In genomic region chr14:28155706-28156105, GRCm38 (mm10) we compare ENCODE assay signal across 12 mouse cellular contexts.
DNase-seq lines count a peak whose midpoint lies in the region; ATAC-seq and TF ChIP-seq lines count a peak whose summit lies in the region.
"Had no signal": no experiment of that assay in that cellular context is flagged by ENCODE, and none has a peak within 500 bp of the region (broad histone marks: within the 10 kb centered on the region; RNA-seq: fewer than 3 reads in every experiment).

No protein-coding gene starts in this region.

- H3K4me3 ChIP-seq in forebrain, postnatal 0 days (ENCODE audit: low read depth, low read length) = no peak overlapping the region
- no peak overlapping the region for H3K4me3 ChIP-seq in forebrain, embryonic 12.5 days (replicated peaks)
- H3K4me3 ChIP-seq in lung, postnatal 0 days (ENCODE audit: low read depth, low read length) = no peak overlapping the region
- H3K4me3 ChIP-seq: embryonic facial prominence, embryonic 12.5 days had no signal

- H3K9me3 ChIP-seq in forebrain, postnatal 0 days (ENCODE audit: low read length) = no peaks in the 10 kb centered on the region
- H3K9me3 ChIP-seq in forebrain, embryonic 12.5 days = no peaks in the 10 kb centered on the region
- H3K9me3 ChIP-seq in lung, postnatal 0 days (ENCODE audit: low read length) = no peaks in the 10 kb centered on the region
- H3K9me3 ChIP-seq: embryonic facial prominence, embryonic 12.5 days had no signal

- H3K4me1 ChIP-seq in forebrain, postnatal 0 days (ENCODE audit: insufficient read depth) = no peaks in the 10 kb centered on the region
- no peaks in the 10 kb centered on the region for H3K4me1 ChIP-seq in forebrain, embryonic 12.5 days
- H3K4me1 ChIP-seq in lung, postnatal 0 days (ENCODE audit: insufficient read depth, low read depth, low read length) = no peaks in the 10 kb centered on the region
- H3K4me1 ChIP-seq: embryonic facial prominence, embryonic 12.5 days had no signal

- 51% methylated on average over 4 of the region's 4 CpGs for WGBS in forebrain, postnatal 0 days
- 81% methylated on average over 4 of the region's 4 CpGs for WGBS in forebrain, embryonic 12.5 days
- 67% methylated on average over 4 of the region's 4 CpGs for WGBS in lung, postnatal 0 days

- TF ChIP-seq EP300 in lung, postnatal 0 days (IDR thresholded peaks at IDR 0.05) = no peak

- no peak for TF ChIP-seq CTCF in forebrain, postnatal 0 days (IDR thresholded peaks at IDR 0.05; ENCODE audit: low read depth)
- no peak for TF ChIP-seq CTCF in lung, postnatal 0 days (IDR thresholded peaks at IDR 0.05)

- H3K36me3 ChIP-seq in forebrain, postnatal 0 days (ENCODE audit: insufficient read depth) = no peaks in the 10 kb centered on the region
- no peaks in the 10 kb centered on the region for H3K36me3 ChIP-seq in forebrain, embryonic 12.5 days (replicated peaks)
- H3K36me3 ChIP-seq in lung, postnatal 0 days (ENCODE audit: insufficient read depth, low read length) = no peaks in the 10 kb centered on the region
- H3K36me3 ChIP-seq: embryonic facial prominence, embryonic 12.5 days had no signal

- H3K9ac ChIP-seq in forebrain, postnatal 0 days = no peak overlapping the region
- no peak overlapping the region for H3K9ac ChIP-seq in forebrain, embryonic 12.5 days
- no peak overlapping the region for H3K9ac ChIP-seq in lung, postnatal 0 days (replicated peaks; ENCODE audit: low read depth)
- H3K9ac ChIP-seq: embryonic facial prominence, embryonic 12.5 days had no signal

- ATAC-seq in forebrain, postnatal 0 days = no peak
- ATAC-seq in forebrain, embryonic 12.5 days (ENCODE audit: low FRiP score) = no peak
- ATAC-seq in lung, postnatal 0 days = no peak
- ATAC-seq: CD4-positive, CD25-positive, alpha-beta regulatory T cell, adult 4 months; hindbrain, embryonic 16.5 days had no signal

- no peak overlapping the region for H3K4me2 ChIP-seq in forebrain, postnatal 0 days (ENCODE audit: low read depth)
- H3K4me2 ChIP-seq in forebrain, embryonic 12.5 days = no peak overlapping the region
- no peak overlapping the region for H3K4me2 ChIP-seq in lung, postnatal 0 days (replicated peaks; ENCODE audit: low read depth, low read length)
- H3K4me2 ChIP-seq: embryonic facial prominence, embryonic 12.5 days had no signal

- no peaks in the 10 kb centered on the region for H3K27me3 ChIP-seq in forebrain, postnatal 0 days (ENCODE audit: insufficient read depth, low read length)
- H3K27me3 ChIP-seq in forebrain, embryonic 12.5 days = no peaks in the 10 kb centered on the region
- H3K27me3 ChIP-seq in lung, postnatal 0 days (replicated peaks; ENCODE audit: insufficient read depth, low read length) = no peaks in the 10 kb centered on the region
- H3K27me3 ChIP-seq: embryonic facial prominence, embryonic 12.5 days had no signal

- no peak overlapping the region for H3K27ac ChIP-seq in forebrain, postnatal 0 days (ENCODE audit: low read depth, low read length)
- H3K27ac ChIP-seq in forebrain, embryonic 12.5 days = no peak overlapping the region
- no peak overlapping the region for H3K27ac ChIP-seq in lung, postnatal 0 days (ENCODE audit: low read length)
- H3K27ac ChIP-seq: embryonic facial prominence, embryonic 12.5 days had no signal

- DNase-seq in forebrain, postnatal 0 days = peak; percentile 53
- peak; percentile 19 for DNase-seq in lung, postnatal 0 days (ENCODE audit: low spot score)
- DNase-seq in lung, postnatal 25 days (ENCODE audit: low spot score) = no peak
- peak; percentile 14 for DNase-seq in adrenal gland, postnatal 25 days
- DNase-seq in heart, postnatal 4 days = peak; percentile 29
- DNase-seq in embryo, embryonic 11 days = no peak
- no peak for DNase-seq in spleen, postnatal 10 days (ENCODE audit: low spot score in 2 of 2)
- DNase-seq: gastrocnemius, postnatal 25 days had no signal

Comparison
In these comparisons a context has a peak if more than half of its experiments do, and no peak if none do; other contexts are left out.
1. DNase-seq: peak in forebrain, postnatal 0 days (single experiment), lung, postnatal 0 days (single experiment), adrenal gland, postnatal 25 days (single experiment) and heart, postnatal 4 days (single experiment); none in lung, postnatal 25 days (single experiment), embryo, embryonic 11 days (single experiment) and spleen, postnatal 10 days (0 of 2).